Mouse (Mus musculus) liver, embryonic 14.5 days (tissue): ENCODE results near the gene Pik3r3. TPM values are rescaled to one million over a fixed set of nuclear protein-coding genes. Genes with fewer than 3 reads are reported as not detected.

Experiments
- ATAC-seq: fragments of 200-750 bp; cut with Nextera tagmentation; 2 replicates; pipeline ENCODE4 v1.8.0; 2017; ENCODE audit warnings: moderate number of reproducible peaks, mild to moderate bottlenecking, moderate library complexity; ENCODE audit not compliant: insufficient read depth
- DNase-seq, 3 experiments: peaks; one replicate each; pipeline ENCODE4 v3.0.0-alpha.2; 2012 to 2013; ENCODE audit warnings: low read depth in 3 of 3, low spot score in 3 of 3
- H3K27ac ChIP-seq: fragments of 300-500 bp; sonication (generic); 2 replicates; pipeline ENCODE4 v1.5.1; 2014; ENCODE audit warnings: moderate library complexity, mild to moderate bottlenecking, control low read depth, inconsistent platforms
- H3K27me3 ChIP-seq: fragments of 300-500 bp; sonication (generic); 2 replicates; pipeline ENCODE4 v1.6.1; 2014; ENCODE audit warnings: mild to moderate bottlenecking, low read length, moderate library complexity; ENCODE audit not compliant: control insufficient read depth, insufficient read depth
- H3K36me3 ChIP-seq: fragments of 300-500 bp; sonication (generic); replicated peaks from 2 replicates; pipeline ENCODE4 v1.6.1; 2014; ENCODE audit warnings: low read depth; ENCODE audit not compliant: control insufficient read depth, insufficient read depth
- H3K4me1 ChIP-seq, 2 experiments: fragments of 200-500 bp in 1 of 2; fragments of 300-500 bp in 1 of 2; sonication (generic) in 1 of 2; replicated peaks; 2 replicates each; pipeline ENCODE4 v1.6.1; 2012 to 2014; ENCODE audit warnings: antibody characterized with exemption in 1 of 2, inconsistent platforms in 1 of 2, low read length in 1 of 2; ENCODE audit not compliant: control insufficient read depth in 2 of 2, insufficient read depth in 2 of 2
- H3K4me2 ChIP-seq: fragments of 300-500 bp; sonication (generic); 2 replicates; pipeline ENCODE4 v1.6.1; 2014; ENCODE audit warnings: low read depth, mild to moderate bottlenecking, control low read depth, moderate library complexity
- H3K4me3 ChIP-seq, 2 experiments: fragments of 200-500 bp in 1 of 2; fragments of 300-500 bp in 1 of 2; sonication (generic) in 1 of 2; 2 replicates each; pipeline ENCODE4 v1.5.1; 2012 to 2014; ENCODE audit warnings: low read depth in 2 of 2, low read length in 2 of 2, mild to moderate bottlenecking in 2 of 2, control low read depth in 1 of 2, inconsistent platforms in 1 of 2, moderate library complexity in 1 of 2; ENCODE audit not compliant: insufficient read depth in 1 of 2
- H3K9ac ChIP-seq: fragments of 300-500 bp; sonication (generic); replicated peaks from 2 replicates; pipeline ENCODE4 v1.6.1; 2014; ENCODE audit warnings: mild to moderate bottlenecking, control low read depth, moderate library complexity
- H3K9me3 ChIP-seq: fragments of 300-500 bp; sonication (generic); 2 replicates; pipeline ENCODE4 v1.6.1; 2016; ENCODE audit warnings: low read length, mixed read lengths; ENCODE audit not compliant: control insufficient read depth
- CTCF ChIP-seq: IDR thresholded peaks from 2 replicates; pipeline ENCODE4 v1.5.1; 2016; ENCODE audit warnings: antibody characterized with exemption, low read depth, control low read depth
- EP300 ChIP-seq: IDR thresholded peaks from 2 replicates; pipeline ENCODE4 v1.6.1; 2016; ENCODE audit warnings: antibody characterized with exemption, low read depth
- WGBS: fragments of 180-500 bp; shearing (Covaris S2); extraction: QIAGEN DNeasy Blood & Tissue Kit; methylation state at CpG from one replicate; pipeline ENCODE4 v1.1.7; 2014; ENCODE audit not compliant: insufficient replicate concordance; 5-methylcytosine and 5-hydroxymethylcytosine counted together
- polyA plus RNA-seq, 2 experiments: library from polyadenylated mRNA; depleted of rRNA in 1 of 2; stranded (reverse) in 1 of 2; unstranded in 1 of 2; fragments of >200 nt; fragmentation: Nextera tagmentation in 1 of 2; extraction: Ambion mirVana in 1 of 2; gene quantifications; 2 replicates each; pipeline versions ENCODE4 v1.2.1 to v1.2.3; 2012 to 2014

Gene Pik3r3
- polyA plus RNA-seq (2012; rRNA removed) (0.77 and 0.89 TPM in 2 replicates), polyA plus RNA-seq (2014; fragmentation: Nextera tagmentation; extraction: Ambion mirVana) (0.57 and 1.0 TPM in 2 replicates)

DNA sequence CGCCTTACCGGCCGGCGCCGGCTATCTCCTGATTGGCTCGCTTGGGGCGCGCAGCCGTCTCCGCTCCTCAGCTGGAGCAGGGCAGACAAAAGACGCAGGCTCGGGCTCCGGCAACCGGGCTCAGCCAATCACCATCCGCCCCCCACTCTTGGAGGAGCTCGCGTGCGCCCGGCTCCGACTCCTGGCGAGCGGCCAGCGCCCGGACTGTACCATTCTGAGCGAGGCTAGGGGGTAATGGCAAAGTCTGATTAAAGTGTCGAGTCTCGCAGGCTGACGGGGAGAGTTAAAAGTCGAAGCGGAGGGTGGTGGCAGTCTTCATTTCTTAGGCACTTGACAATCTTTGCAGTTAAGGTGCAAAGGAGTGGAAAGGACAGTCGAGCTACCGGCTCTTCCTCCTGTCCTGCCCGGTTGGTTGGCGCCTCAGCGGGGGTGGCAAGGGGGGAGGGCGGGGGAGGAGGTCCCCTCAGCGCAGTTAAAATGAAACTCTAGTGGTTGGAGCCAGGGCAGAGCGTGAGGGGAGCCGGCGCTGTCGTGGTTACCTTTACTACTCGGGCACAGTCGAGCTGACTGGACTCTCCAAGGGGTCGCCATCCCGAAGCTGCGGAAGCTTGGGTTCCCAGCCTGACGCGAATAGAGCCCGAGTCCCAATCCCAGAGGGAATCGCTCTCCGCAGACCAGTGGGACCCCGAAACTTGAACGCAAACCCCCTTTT, at the start of gene Pik3r3:
Pik3r3 (plus strand) TSS at position 479 of the 712 bp plus-strand sequence.
- Histone ChIP-seq H3K27me3 (peaks cover 12% of the 10 kb centered on the region), H3K36me3 (no peaks in the 10 kb centered on the region), H3K27ac (peak within 1 kb of the TSS; percentile 76), H3K9me3 (no peaks in the 10 kb centered on the region), H3K4me2 (peak within 1 kb of the TSS; percentile 100), H3K4me1 (no peaks in the 10 kb centered on the region; a peak in 1 of 4 replicates), H3K4me3 (peak within 1 kb of the TSS; percentile 88 to 90), H3K9ac (peak within 1 kb of the TSS; percentile 92)
- under 1% methylated on average over 50 of the region's 53 CpGs for WGBS
- DNase-seq: peak; percentile 96 to 98 (median 97)
- ATAC-seq: peak; percentile 100
- TF ChIP-seq EP300: peak; percentile 46
- no peak; the same call in 1 of the 2 replicates for TF ChIP-seq CTCF

GRCm38 (mm10) chr4:116173072-116173471, 48.3 kb upstream of the Pik3r3 start, which contains the start of the genes 1700042G07Rik and Gm49337:
1700042G07Rik (plus strand) TSS chr4:116173372.
Gm49337 (plus strand) TSS chr4:116173384.
- WGBS: 70% methylated on average over 6 of the region's 6 CpGs
- H3K27ac ChIP-seq: no peak within 1 kb of the TSS

DNA sequence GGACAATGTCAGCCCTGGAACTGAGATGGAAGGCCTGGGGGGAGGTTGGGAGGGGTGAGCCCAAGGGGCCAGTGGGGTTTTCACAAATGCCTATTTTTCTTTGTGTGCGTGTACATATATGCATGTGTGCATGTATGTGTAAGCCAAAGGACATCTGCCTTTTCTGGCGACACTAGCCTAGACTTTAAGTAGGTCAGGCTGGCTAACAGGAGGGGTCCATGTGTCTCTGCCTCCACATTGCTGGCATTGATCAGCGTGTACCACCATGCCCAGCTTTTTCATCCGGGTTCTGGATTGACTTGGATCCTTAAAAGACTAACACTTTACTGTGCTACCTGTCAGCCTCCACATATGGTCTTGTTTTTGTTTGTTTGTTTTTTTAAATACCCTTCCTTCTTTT, 47.7 kb upstream of the Pik3r3 start:
- no peaks in the 10 kb centered on the region for H3K36me3 ChIP-seq
- no peak overlapping the region for H3K9ac ChIP-seq
- ATAC-seq (no peak), DNase-seq (no peak)
- H3K4me2 ChIP-seq: no peak overlapping the region
- H3K27ac ChIP-seq: no peak overlapping the region
- 74% methylated on average over 4 of the region's 4 CpGs for WGBS
- peaks cover 18 to 24% of the 10 kb centered on the region in 2 experiments for H3K4me1 ChIP-seq
- H3K4me3 ChIP-seq: no peak overlapping the region
- H3K9me3 ChIP-seq: no peaks in the 10 kb centered on the region
- TF ChIP-seq EP300 (no peak), CTCF (no peak)
- no peaks in the 10 kb centered on the region for H3K27me3 ChIP-seq

More at GRCm38 (mm10) chr4:116173072-116173471, 48.3 kb upstream of the Pik3r3 start, which contains the start of the genes 1700042G07Rik and Gm49337:
- no peak within 1 kb of the TSS for H3K4me3 ChIP-seq
- DNase-seq (no peak), ATAC-seq (no peak)
- H3K9ac ChIP-seq: no peak within 1 kb of the TSS
- H3K27me3 ChIP-seq: no peaks in the 10 kb centered on the region
- TF ChIP-seq CTCF (no peak), EP300 (no peak)
- no peak within 1 kb of the TSS for H3K4me2 ChIP-seq
- H3K4me1 ChIP-seq: peaks cover 18 to 24% of the 10 kb centered on the region in 2 experiments
- H3K36me3 ChIP-seq: no peaks in the 10 kb centered on the region
- no peaks in the 10 kb centered on the region for H3K9me3 ChIP-seq

- Histone ChIP-seq H3K27ac (no peak overlapping the region), H3K9ac (no peak overlapping the region), H3K4me2 (no peak overlapping the region), H3K9me3 (no peaks in the 10 kb centered on the region), H3K4me1 (peaks cover 18 to 24% of the 10 kb centered on the region in 2 experiments), H3K36me3 (no peaks in the 10 kb centered on the region), H3K4me3 (no peak overlapping the region), H3K27me3 (no peaks in the 10 kb centered on the region)
- ATAC-seq (no peak), DNase-seq (no peak)
- 33% methylated on average over 6 of the region's 6 CpGs for WGBS
- TF ChIP-seq CTCF: no peak
Measured at GRCm38 (mm10) chr4:116174466-116175116, 46.8 kb upstream of the Pik3r3 start.

DNA sequence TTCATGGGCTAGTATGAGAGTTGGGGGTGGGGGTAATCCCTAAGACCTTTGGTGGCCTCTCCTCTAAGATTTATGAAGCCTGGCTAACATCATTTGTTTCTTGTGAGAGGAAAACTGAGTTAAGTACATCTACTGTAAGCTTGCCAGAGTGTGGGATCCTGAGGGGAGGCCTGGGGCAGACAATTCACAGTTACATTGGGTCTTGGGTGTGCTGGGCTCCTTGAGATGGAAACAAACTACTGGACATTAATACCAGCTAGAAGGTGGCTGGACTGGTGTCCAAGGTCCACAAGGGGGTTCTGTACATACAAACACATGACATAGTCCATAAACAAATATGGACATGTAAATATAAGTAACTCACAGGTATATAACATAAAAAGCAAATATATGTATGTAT, 46.3 kb upstream of the Pik3r3 start:
- Histone ChIP-seq H3K4me2 (no peak overlapping the region; the same call in 1 of the 2 replicates), H3K27ac (no peak overlapping the region), H3K9ac (no peak overlapping the region; the same call in 1 of the 2 replicates), H3K9me3 (no peaks in the 10 kb centered on the region), H3K4me1 (peaks cover 18 to 24% of the 10 kb centered on the region in 2 experiments), H3K36me3 (no peaks in the 10 kb centered on the region), H3K27me3 (no peaks in the 10 kb centered on the region), H3K4me3 (no peak overlapping the region)
- ATAC-seq: no peak
- no peak for TF ChIP-seq EP300
- no peak for TF ChIP-seq CTCF
- no peak for DNase-seq
